Mouse (Mus musculus): ENCODE results near the gene Igfbp7.

GRCm38 (mm10) chr5:77372778-77373177 lies 35.1 kb downstream of the Igfbp7 start:
- TF ChIP-seq USF1 (IDR thresholded peaks at IDR 0.05; ENCODE audit: low read depth, low read length) (peak; percentile 91), CTCF (conservative IDR thresholded peaks at IDR 0.05 in 1 of 2, IDR thresholded peaks at IDR 0.05 in 1 of 2; ENCODE audit: low read depth in 2 of 2, low read length in 2 of 2) (no peak), RCOR1 (conservative IDR thresholded peaks at IDR 0.05; ENCODE audit: low read depth, low read length) (no peak), ZC3H11A (IDR thresholded peaks at IDR 0.05; ENCODE audit: low read depth, low read length) (no peak), POLR2A (IDR thresholded peaks at IDR 0.05; ENCODE audit: low read depth, low read length) (no peak), MEF2A (IDR thresholded peaks at IDR 0.05; ENCODE audit: borderline replicate concordance, low read depth, low read length) (no peak)

Data from CH12.LX (cell line).